In the genomic region with DNA sequence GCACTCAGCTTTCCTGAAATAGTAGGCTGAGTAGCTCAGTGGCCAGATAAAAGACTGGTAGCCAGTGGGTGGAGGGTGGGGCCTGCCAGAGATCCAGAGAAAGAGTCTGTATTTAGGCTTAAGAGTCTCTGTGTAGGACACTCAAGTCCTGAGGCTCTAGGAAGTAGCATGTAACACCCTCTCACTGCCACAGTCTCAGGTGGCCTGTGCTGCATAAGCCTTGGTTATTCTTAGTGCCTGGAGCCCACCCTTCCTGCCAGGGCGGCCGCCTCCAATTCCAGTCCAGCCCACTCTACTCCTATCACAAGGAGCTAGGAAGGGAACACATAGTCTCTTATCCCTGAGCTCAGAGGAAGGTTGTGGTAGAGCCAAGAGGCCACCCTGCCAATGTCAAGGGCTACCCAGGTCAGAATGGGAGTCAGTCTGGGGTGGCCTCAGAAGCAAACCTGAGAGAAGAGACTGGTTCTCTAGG, we compare ENCODE assay signal across 9 mouse cellular contexts. TPM values are rescaled to one million over a fixed set of nuclear protein-coding genes. Genes with fewer than 3 reads are reported as not detected.
DNase-seq lines count a peak whose midpoint lies in the region; TF ChIP-seq lines count a peak whose summit lies in the region.
"Had no signal": no experiment of that assay in that cellular context is flagged by ENCODE, and none has a peak within 500 bp of the region (broad histone marks: within the 10 kb centered on the region; RNA-seq: fewer than 3 reads in every experiment).

No protein-coding gene starts in this region.

- peak overlapping the region; percentile 1 for H3K27ac ChIP-seq in cerebellum, adult 2 months (ENCODE audit: insufficient read depth, low read length)
- peak overlapping the region; percentile 81 for H3K27ac ChIP-seq in left cerebral cortex, adult 2 months
- H3K27ac ChIP-seq: liver, embryonic 14.5 days had no signal

- no peak for DNase-seq in cerebellum, adult 2 months
- no peak for DNase-seq in cerebellum, adult 8-10 months
- peak in 1 of 2 experiments; percentile 52 for DNase-seq in left cerebral cortex, adult 2 months (ENCODE audit: extremely low spot score in 1 of 2, low spot score in 2 of 2)
- no peak for DNase-seq in left cerebral cortex, adult 11 months (ENCODE audit: low spot score)
- peak; percentile 54 for DNase-seq in heart, postnatal 25 days (ENCODE audit: low spot score)
- DNase-seq in lung, postnatal 25 days (ENCODE audit: low spot score) = peak; percentile 37
- no peak for DNase-seq in adrenal gland, adult (ENCODE audit: inconsistent age in 2 of 2, low spot score in 1 of 2)
- no peak for DNase-seq in spleen, postnatal 36 days (ENCODE audit: low spot score in 2 of 2)

- H3K4me1 ChIP-seq in cerebellum, adult 2 months (ENCODE audit: control insufficient read depth, insufficient read depth, low read length) = peaks cover 47% of the 10 kb centered on the region

- no peak for TF ChIP-seq CTCF in cerebellum, adult 2 months (IDR thresholded peaks at IDR 0.05; ENCODE audit: borderline replicate concordance, insufficient read depth, low read depth, low read length)
- no peak for TF ChIP-seq CTCF in left cerebral cortex, adult 2 months (IDR thresholded peaks at IDR 0.05)

- 97% methylated on average over 2 of the region's 2 CpGs for WGBS in cerebellum, adult 2 months

- no peaks in the 10 kb centered on the region for H3K27me3 ChIP-seq in cerebellum, adult 2 months (ENCODE audit: control insufficient read depth, insufficient read depth, low read length)

- no peak overlapping the region for H3K4me3 ChIP-seq in cerebellum, adult 2 months (replicated peaks; ENCODE audit: insufficient read depth, low read depth, low read length)
- H3K4me3 ChIP-seq in left cerebral cortex, adult 2 months = no peak overlapping the region

- intact Hi-C loops in left cerebral cortex, adult 2 months (cut with DNase I) = no loop called here
- intact Hi-C loops in heart, postnatal 25 days (cut with DNase I) = no loop called here

- no peak for TF ChIP-seq POLR2A in cerebellum, adult 2 months (IDR thresholded peaks at IDR 0.05; ENCODE audit: borderline replicate concordance, insufficient read depth, low read length)

RNA-seq across cellular contexts. Expression of gene Dnlz, which starts 10.4 kb away (rescaled TPM):
- polyA plus RNA-seq in cerebellum, adult 2 months (2012; rRNA removed) = 32.6 and 34.9 TPM in 2 replicates
- 10 to 100 TPM; 26.7 to 28.9 TPM for total RNA-seq in left cerebral cortex, adult 2 months (2021)
- 10 to 100 TPM; 20.0 to 21.8 TPM for total RNA-seq in heart, postnatal 25 days (2021)

RNA-seq across cellular contexts. Expression of gene Card9, which starts 19.2 kb away (rescaled TPM):
- 5.7 and 6.2 TPM in 2 replicates for polyA plus RNA-seq in cerebellum, adult 2 months (2012; rRNA removed)
- total RNA-seq in left cerebral cortex, adult 2 months (2021) = 1 to 10 TPM; 3.0 to 3.7 TPM
- 1 to 10 TPM; 1.8 to 1.9 TPM for total RNA-seq in heart, postnatal 25 days (2021)

RNA-seq across cellular contexts. Expression of gene Gpsm1, which starts 26.2 kb away (rescaled TPM):
- polyA plus RNA-seq in cerebellum, adult 2 months (2012; rRNA removed) = 126 and 137 TPM in 2 replicates
- 10 to 100 TPM; 51.5 to 55.9 TPM for total RNA-seq in left cerebral cortex, adult 2 months (2021)
- 100 to 1,000 TPM; 195 to 226 TPM for total RNA-seq in heart, postnatal 25 days (2021)

RNA-seq across cellular contexts. Expression of gene Snapc4, which starts 38.9 kb away (rescaled TPM):
- polyA plus RNA-seq in cerebellum, adult 2 months (2012; rRNA removed) = 59.2 and 63.9 TPM in 2 replicates
- 10 to 100 TPM; 74.2 to 78.2 TPM for total RNA-seq in left cerebral cortex, adult 2 months (2021)
- total RNA-seq in heart, postnatal 25 days (2021) = 10 to 100 TPM in 1 of 2 experiments, 1 to 10 TPM in 1; 8.9 to 11.2 TPM

RNA-seq across cellular contexts. Expression of gene Ccdc187, which starts 47.2 kb away (rescaled TPM):
- polyA plus RNA-seq in cerebellum, adult 2 months (2012; rRNA removed) = 2.7 and 3.0 TPM in 2 replicates
- 1 to 10 TPM in 1 of 2 experiments, under 1 TPM in 1; 0.79 to 2.4 TPM for total RNA-seq in left cerebral cortex, adult 2 months (2021)
- total RNA-seq in heart, postnatal 25 days (2021) = under 1 TPM; 0.08 to 0.18 TPM

Comparison
In these comparisons a context has a peak if more than half of its experiments do, and no peak if none do; other contexts are left out.
1. DNase-seq: peak in heart, postnatal 25 days (single experiment) and lung, postnatal 25 days (single experiment); none in cerebellum, adult 2 months (0 of 2), cerebellum, adult 8-10 months (single experiment), left cerebral cortex, adult 11 months (single experiment), adrenal gland, adult (0 of 2) and spleen, postnatal 36 days (0 of 2).